Mouse (Mus musculus): ENCODE measurements around the gene Mad1l1. TPM values are rescaled to one million over a fixed set of nuclear protein-coding genes. Genes with fewer than 3 reads are reported as not detected.

Gene Mad1l1
- polyA plus RNA-seq, 1 experiment = 302 TPM

DNA sequence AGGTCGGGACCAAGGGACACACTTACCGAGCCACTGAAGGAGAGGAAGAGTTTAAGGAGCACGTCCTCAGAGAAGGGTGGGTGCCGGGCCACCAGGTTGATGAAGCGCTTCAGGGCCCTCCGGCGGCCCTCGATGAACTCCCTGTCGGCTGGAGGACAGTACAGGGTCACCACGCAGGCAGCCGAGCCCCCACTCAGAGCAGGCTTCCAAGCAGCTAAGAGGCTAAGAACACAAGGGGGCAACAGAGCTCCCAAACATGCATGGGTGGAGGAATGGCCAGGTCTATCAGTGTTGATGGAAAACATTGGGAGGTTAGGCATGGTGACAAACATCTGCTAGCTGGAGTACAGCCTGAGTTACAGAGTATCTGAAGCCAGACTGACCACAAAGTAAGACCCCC lies 34.6 kb upstream of the Mad1l1 start:
- TF ChIP-seq POLR2A (IDR thresholded peaks at IDR 0.05; ENCODE audit: insufficient read depth, low read depth, low read length) = no peak
- no peak for TF ChIP-seq CTCF (IDR thresholded peaks at IDR 0.05; ENCODE audit: insufficient read depth, low read depth, low read length)
- Histone ChIP-seq H3K27ac (ENCODE audit: insufficient read depth, low read depth, low read length) (no peak overlapping the region), H3K4me1 (ENCODE audit: control insufficient read depth, insufficient read depth, low read length) (no peaks in the 10 kb centered on the region), H3K4me3 (ENCODE audit: insufficient read depth, low read depth, low read length) (no peak overlapping the region)
- 87% methylated on average over 11 of the region's 11 CpGs for WGBS

DNA sequence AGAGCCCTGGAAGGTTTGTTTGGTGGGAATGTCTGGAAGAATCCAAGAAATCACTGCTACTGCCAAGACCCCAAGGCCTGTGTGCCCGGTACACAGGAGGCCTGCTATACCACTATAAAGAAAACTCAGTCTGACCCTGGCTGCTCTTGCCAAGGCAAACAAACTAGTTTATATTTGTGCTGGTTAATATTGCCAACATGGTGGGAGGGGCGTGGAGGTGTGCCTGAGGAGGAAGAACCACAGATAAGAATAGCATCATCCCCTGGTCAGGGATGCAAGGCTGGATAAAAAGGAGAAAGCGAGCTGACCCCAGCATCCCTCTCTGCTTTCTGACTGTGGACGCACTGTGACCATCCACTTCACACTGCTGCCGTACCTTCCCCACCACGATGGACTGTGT lies 31.0 kb upstream of the Mad1l1 start:
- TF ChIP-seq POLR2A (IDR thresholded peaks at IDR 0.05; ENCODE audit: insufficient read depth, low read depth, low read length) (no peak), CTCF (IDR thresholded peaks at IDR 0.05; ENCODE audit: insufficient read depth, low read depth, low read length) (no peak)
- no peaks in the 10 kb centered on the region for H3K4me1 ChIP-seq (ENCODE audit: control insufficient read depth, insufficient read depth, low read length)
- 93% methylated on average over 6 of the region's 6 CpGs for WGBS
- H3K27ac ChIP-seq (ENCODE audit: insufficient read depth, low read depth, low read length) = no peak overlapping the region
- H3K4me3 ChIP-seq (ENCODE audit: insufficient read depth, low read depth, low read length) = no peak overlapping the region

DNA sequence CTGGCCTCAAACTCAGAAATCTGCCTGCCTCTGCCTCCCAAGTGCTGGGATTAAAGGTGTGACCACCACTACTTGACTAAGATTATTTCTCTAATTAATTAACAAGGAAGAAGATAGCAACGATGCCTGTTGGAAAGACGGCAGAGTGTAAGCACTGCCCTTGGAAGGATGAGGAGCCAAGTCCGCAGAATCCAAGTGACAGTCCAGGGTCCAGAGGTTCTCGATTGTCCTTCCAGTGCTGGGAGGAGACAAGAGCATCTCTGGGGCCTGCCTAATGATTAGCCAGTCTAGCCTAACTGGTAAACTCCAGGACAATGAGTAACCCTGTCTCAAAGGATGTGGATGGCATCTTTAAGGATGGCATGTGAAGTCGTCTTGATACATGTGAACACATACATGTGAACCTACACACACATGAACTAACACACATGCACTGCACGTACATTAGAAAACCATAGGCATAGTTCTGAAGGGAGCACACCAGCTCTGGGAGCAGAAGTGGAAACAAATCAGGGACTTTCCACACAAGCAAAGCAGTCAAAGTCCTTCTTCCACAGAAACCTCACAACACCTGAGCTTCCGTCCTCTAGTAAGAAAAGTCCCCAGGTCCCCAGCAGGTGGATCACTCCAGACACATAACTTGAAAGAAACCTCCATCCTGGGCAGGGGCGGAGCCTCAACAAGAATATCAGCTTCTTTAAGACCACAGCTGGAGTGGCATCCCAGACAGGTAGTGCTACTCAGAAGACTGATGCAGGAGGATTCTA lies 29.6 kb upstream of the Mad1l1 start:
- 94% methylated on average over 8 of the region's 8 CpGs for WGBS
- TF ChIP-seq CTCF (IDR thresholded peaks at IDR 0.05; ENCODE audit: insufficient read depth, low read depth, low read length) = no peak
- TF ChIP-seq POLR2A (IDR thresholded peaks at IDR 0.05; ENCODE audit: insufficient read depth, low read depth, low read length) = no peak
- no peaks in the 10 kb centered on the region for H3K4me1 ChIP-seq (ENCODE audit: control insufficient read depth, insufficient read depth, low read length)
- H3K4me3 ChIP-seq (ENCODE audit: insufficient read depth, low read depth, low read length) = no peak overlapping the region
- H3K27ac ChIP-seq (ENCODE audit: insufficient read depth, low read depth, low read length) = no peak overlapping the region

DNA sequence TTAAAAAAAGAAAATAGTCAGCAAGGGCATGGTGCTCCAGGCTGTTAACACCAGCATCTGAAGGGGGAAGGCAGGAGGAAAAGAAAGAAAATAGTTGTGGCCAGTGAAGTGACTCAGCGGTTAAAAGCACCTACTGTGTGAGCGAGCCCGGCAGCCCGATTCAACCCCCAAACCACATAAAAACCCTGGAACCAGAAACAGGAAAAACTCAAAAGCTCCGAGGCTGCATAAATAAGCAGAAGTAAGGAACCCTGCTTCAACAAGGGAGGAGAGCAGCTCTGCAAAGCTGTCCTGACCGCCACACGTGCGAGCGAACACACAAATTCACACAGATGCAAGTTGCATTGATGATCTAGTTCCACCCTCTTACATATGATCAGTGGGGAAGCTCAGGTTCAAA lies 28.5 kb upstream of the Mad1l1 start:
- TF ChIP-seq CTCF (IDR thresholded peaks at IDR 0.05; ENCODE audit: insufficient read depth, low read depth, low read length) = no peak
- no peak for TF ChIP-seq POLR2A (IDR thresholded peaks at IDR 0.05; ENCODE audit: insufficient read depth, low read depth, low read length)
- no peak overlapping the region for H3K4me3 ChIP-seq (ENCODE audit: insufficient read depth, low read depth, low read length)
- 98% methylated on average over 9 of the region's 9 CpGs for WGBS
- H3K4me1 ChIP-seq (ENCODE audit: control insufficient read depth, insufficient read depth, low read length) = no peaks in the 10 kb centered on the region
- H3K27ac ChIP-seq (ENCODE audit: insufficient read depth, low read depth, low read length) = no peak overlapping the region

DNA sequence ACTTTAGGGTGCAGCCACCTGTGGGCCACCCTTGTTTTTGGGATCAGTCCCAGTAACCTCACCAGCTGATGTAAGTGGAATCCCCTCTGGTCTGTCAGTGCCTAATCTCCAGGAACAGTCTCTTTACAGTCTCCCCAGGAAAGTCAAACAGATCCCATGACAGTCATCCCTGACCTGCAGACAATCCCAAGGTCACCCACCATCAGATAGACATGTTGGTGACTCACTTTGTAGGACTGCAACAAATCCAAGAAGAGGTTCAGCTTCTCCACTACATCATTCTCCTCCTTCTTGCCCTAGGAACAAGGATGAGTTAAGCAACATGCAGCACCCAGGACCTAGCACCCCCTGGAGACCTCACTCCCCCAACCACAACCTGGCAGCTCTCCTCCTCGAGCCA lies 24.7 kb upstream of the Mad1l1 start:
- TF ChIP-seq CTCF (IDR thresholded peaks at IDR 0.05; ENCODE audit: insufficient read depth, low read depth, low read length) (no peak), POLR2A (IDR thresholded peaks at IDR 0.05; ENCODE audit: insufficient read depth, low read depth, low read length) (no peak)
- Histone ChIP-seq H3K4me3 (ENCODE audit: insufficient read depth, low read depth, low read length) (no peak overlapping the region), H3K27ac (ENCODE audit: insufficient read depth, low read depth, low read length) (no peak overlapping the region), H3K4me1 (ENCODE audit: control insufficient read depth, insufficient read depth, low read length) (no peaks in the 10 kb centered on the region)
- WGBS = 97% methylated on average over 1 of the region's 1 CpGs

DNA sequence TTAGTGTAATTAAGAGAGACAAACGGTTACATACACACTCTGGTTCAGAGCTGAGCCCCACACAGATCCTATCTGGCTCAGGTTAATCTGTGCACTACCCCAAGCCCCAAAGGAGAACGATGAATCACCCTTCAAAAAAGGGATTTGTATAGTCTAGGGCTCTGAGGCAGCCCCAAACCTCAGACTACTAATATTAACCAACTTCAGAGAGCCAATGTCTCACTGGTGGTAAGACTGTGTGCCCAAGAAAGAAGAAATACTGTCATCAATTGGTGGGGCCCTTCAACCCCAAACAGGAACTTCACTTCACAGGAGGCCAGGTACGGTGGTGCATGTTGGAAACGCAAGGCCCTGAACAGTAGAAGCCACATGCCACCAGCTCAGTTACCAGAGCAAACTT lies 23.9 kb upstream of the Mad1l1 start:
- no peak overlapping the region for H3K4me3 ChIP-seq (ENCODE audit: insufficient read depth, low read depth, low read length)
- H3K4me1 ChIP-seq (ENCODE audit: control insufficient read depth, insufficient read depth, low read length) = no peaks in the 10 kb centered on the region
- 82% methylated on average over 4 of the region's 4 CpGs for WGBS
- H3K27ac ChIP-seq (ENCODE audit: insufficient read depth, low read depth, low read length) = no peak overlapping the region
- no peak for TF ChIP-seq POLR2A (IDR thresholded peaks at IDR 0.05; ENCODE audit: insufficient read depth, low read depth, low read length)

DNA sequence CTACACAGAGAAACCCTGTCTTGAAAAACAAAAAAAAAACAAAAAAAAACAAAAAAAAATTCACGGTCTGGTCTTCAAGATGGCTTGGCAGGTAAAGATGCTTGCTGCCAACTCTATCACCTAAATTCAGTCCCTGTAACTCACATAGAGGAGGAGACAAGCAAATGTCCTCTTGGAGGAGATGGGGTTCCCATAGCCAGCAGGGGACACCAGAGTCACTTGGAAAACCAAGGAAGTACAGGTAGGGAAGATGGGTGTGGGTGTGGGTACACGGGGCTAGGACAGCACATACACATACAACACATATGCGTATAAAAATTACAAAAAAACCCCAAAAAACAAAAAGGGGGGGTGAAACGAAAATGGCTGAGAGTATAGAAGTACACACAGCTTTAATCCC lies 21.5 kb upstream of the Mad1l1 start:
- H3K27ac ChIP-seq (ENCODE audit: insufficient read depth, low read depth, low read length) = no peak overlapping the region
- WGBS = 83% methylated on average over 4 of the region's 4 CpGs
- TF ChIP-seq CTCF (IDR thresholded peaks at IDR 0.05; ENCODE audit: insufficient read depth, low read depth, low read length) = no peak
- TF ChIP-seq POLR2A (IDR thresholded peaks at IDR 0.05; ENCODE audit: insufficient read depth, low read depth, low read length) = no peak
- no peak overlapping the region for H3K4me3 ChIP-seq (ENCODE audit: insufficient read depth, low read depth, low read length)
- H3K4me1 ChIP-seq (ENCODE audit: control insufficient read depth, insufficient read depth, low read length) = no peaks in the 10 kb centered on the region

DNA sequence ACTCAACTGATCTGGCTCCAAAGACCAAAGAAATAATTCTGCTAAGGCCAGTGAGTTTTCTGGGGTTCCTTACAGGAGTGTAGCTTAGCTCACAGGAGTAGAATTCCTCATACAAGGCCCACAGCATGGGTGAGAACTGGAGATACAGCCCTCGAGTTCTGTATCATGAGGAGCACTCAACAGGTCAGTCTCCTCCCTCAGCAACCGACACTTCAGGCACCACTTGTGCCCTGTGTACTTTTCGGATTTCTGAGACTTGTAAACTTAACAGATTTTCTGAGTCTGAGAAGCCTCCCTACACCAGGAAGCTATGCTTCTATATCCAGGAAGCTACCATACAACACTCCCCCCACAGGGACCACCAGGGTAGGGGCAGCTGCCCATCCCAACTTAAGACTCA lies 18.5 kb upstream of the Mad1l1 start:
- TF ChIP-seq POLR2A (IDR thresholded peaks at IDR 0.05; ENCODE audit: insufficient read depth, low read depth, low read length) (no peak), CTCF (IDR thresholded peaks at IDR 0.05; ENCODE audit: insufficient read depth, low read depth, low read length) (no peak)
- 92% methylated on average over 3 of the region's 3 CpGs for WGBS
- Histone ChIP-seq H3K4me3 (ENCODE audit: insufficient read depth, low read depth, low read length) (no peak overlapping the region), H3K27ac (ENCODE audit: insufficient read depth, low read depth, low read length) (no peak overlapping the region), H3K4me1 (ENCODE audit: control insufficient read depth, insufficient read depth, low read length) (no peaks in the 10 kb centered on the region)

DNA sequence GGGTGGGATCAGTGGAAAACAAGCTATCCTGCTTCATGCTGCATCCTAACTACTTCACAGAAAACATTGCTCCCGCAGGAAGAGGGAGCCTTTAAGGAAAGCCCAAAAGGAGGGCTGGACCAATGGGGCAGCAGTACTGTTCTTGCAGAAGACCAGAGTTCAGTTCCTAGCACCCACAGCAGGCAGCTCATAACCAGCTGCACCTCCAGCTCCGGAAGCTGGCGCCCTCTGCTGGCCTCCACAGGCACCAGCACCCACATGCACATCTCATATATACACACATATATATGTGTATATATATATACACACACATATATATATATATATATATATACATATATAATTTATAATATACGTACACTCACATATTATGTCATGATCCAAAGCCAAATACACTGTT lies 17.4 kb upstream of the Mad1l1 start:
- WGBS = 95% methylated on average over 4 of the region's 4 CpGs
- no peaks in the 10 kb centered on the region for H3K4me1 ChIP-seq (ENCODE audit: control insufficient read depth, insufficient read depth, low read length)
- H3K27ac ChIP-seq (ENCODE audit: insufficient read depth, low read depth, low read length) = no peak overlapping the region
- H3K4me3 ChIP-seq (ENCODE audit: insufficient read depth, low read depth, low read length) = no peak overlapping the region
- TF ChIP-seq CTCF (IDR thresholded peaks at IDR 0.05; ENCODE audit: insufficient read depth, low read depth, low read length) (no peak), POLR2A (IDR thresholded peaks at IDR 0.05; ENCODE audit: insufficient read depth, low read depth, low read length) (no peak)

DNA sequence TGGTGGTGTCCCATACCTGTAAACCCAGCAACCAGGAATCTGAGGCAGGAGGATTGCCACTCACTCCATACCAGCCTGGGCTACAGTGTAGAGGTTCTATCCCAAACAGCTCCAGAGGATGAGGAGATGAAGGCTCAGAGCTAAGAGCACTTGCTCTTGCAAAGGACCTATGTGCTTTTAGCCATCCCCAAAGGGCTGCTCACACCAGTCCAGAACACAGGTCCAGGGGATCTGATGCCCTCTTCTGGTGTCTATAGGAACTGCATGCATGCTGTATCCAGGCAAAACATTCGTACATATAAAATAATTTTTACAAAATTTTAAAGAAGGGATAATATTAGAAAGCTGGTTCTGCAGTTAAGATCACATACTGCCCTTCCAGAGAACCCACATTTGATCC lies 15.3 kb upstream of the Mad1l1 start:
- peaks cover 4% of the 10 kb centered on the region; the same call in 1 of the 2 replicates for H3K4me1 ChIP-seq (ENCODE audit: control insufficient read depth, insufficient read depth, low read length)
- no peak overlapping the region for H3K27ac ChIP-seq (ENCODE audit: insufficient read depth, low read depth, low read length)
- 71% methylated on average over 1 of the region's 1 CpGs for WGBS
- TF ChIP-seq CTCF (IDR thresholded peaks at IDR 0.05; ENCODE audit: insufficient read depth, low read depth, low read length) (0 out of 2 replicates have a peak, but pooled peaks have one; percentile 20), POLR2A (IDR thresholded peaks at IDR 0.05; ENCODE audit: insufficient read depth, low read depth, low read length) (no peak)
- no peak overlapping the region for H3K4me3 ChIP-seq (ENCODE audit: insufficient read depth, low read depth, low read length)
